Mouse (Mus musculus) right cerebral cortex, postnatal 10 days (tissue): ENCODE results near the gene Plagl1.
A peak's percentile ranks its signal among the peaks of the same experiment; 100 is the strongest.

ENCODE experiments used
- DNase-seq, 2 experiments: peaks; one replicate each; pipeline ENCODE4 v3.0.0; 2021; ENCODE audit warnings: low spot score in 2 of 2

Plagl1 gene

GRCm38 (mm10) chr10:13135276-13135675, 75.0 kb downstream of the Plagl1 start:
- DNase-seq = no peak

- DNase-seq = no peak
These were observed 75.4 kb downstream of the Plagl1 start for GRCm38 (mm10) chr10:13135751-13136150.

- DNase-seq = no peak
These were observed 77.6 kb downstream of the Plagl1 start for GRCm38 (mm10) chr10:13137906-13138305.

GRCm38 (mm10) chr10:13140434-13140833, 80.1 kb downstream of the Plagl1 start:
- DNase-seq = no peak

GRCm38 (mm10) chr10:13150435-13150834, 90.1 kb downstream of the Plagl1 start:
- no peak for DNase-seq

- DNase-seq = peak; percentile 42 to 52
These were observed 91.0 kb downstream of the Plagl1 start for GRCm38 (mm10) chr10:13151353-13151752.

- no peak for DNase-seq
These were observed 92.6 kb downstream of the Plagl1 start for GRCm38 (mm10) chr10:13152811-13153364.

- DNase-seq = no peak
These were observed 95.1 kb downstream of the Plagl1 start for GRCm38 (mm10) chr10:13155377-13155776.

- no peak for DNase-seq
These were observed 100.6 kb downstream of the Plagl1 start for GRCm38 (mm10) chr10:13160913-13161312.

GRCm38 (mm10) chr10:13162031-13162430, 101.7 kb downstream of the Plagl1 start:
- DNase-seq = no peak

GRCm38 (mm10) chr10:13168461-13168860, 108.2 kb downstream of the Plagl1 start:
- DNase-seq = no peak

- no peak for DNase-seq
These were observed 110.6 kb downstream of the Plagl1 start for GRCm38 (mm10) chr10:13170739-13171448.

- DNase-seq = no peak
These were observed 111.2 kb downstream of the Plagl1 start for GRCm38 (mm10) chr10:13171461-13171860.

GRCm38 (mm10) chr10:13172798-13173221, 112.5 kb downstream of the Plagl1 start:
- peak in 1 of 2 experiments; percentile 22 for DNase-seq

- DNase-seq = no peak
These were observed 115.6 kb downstream of the Plagl1 start for GRCm38 (mm10) chr10:13175866-13176265.

GRCm38 (mm10) chr10:13177973-13178624, 117.8 kb downstream of the Plagl1 start, which contains the start of gene Zc2hc1b:
Gene Zc2hc1b, minus strand, starts transcription at chr10:13178023.
- no peak for DNase-seq

GRCm38 (mm10) chr10:13180211-13180610, 119.9 kb downstream of the Plagl1 start:
- DNase-seq = no peak
